Mouse (Mus musculus) ES-E14 (cell line): ENCODE measurements around the gene Arhgap24.

Experiments used
- CHD2 ChIP-seq: IDR thresholded peaks from 2 replicates; pipeline ENCODE4 v1.6.1; 2014; ENCODE audit warnings: mild to moderate bottlenecking, low read depth, low read length, inconsistent platforms
- HCFC1 ChIP-seq: IDR thresholded peaks from 2 replicates; pipeline ENCODE4 v1.6.1; 2012; ENCODE audit warnings: low read length, inconsistent platforms, borderline replicate concordance; ENCODE audit not compliant: insufficient read depth
- MAFK ChIP-seq: IDR thresholded peaks from 2 replicates; pipeline ENCODE4 v1.6.1; 2014; ENCODE audit warnings: mild to moderate bottlenecking, low read depth, low read length, inconsistent platforms; ENCODE audit not compliant: insufficient read depth
- ZC3H11A ChIP-seq: IDR thresholded peaks from 2 replicates; pipeline ENCODE4 v1.6.1; 2012; ENCODE audit warnings: low read depth, mild to moderate bottlenecking, inconsistent platforms, low read length, borderline replicate concordance
- ZNF384 ChIP-seq: IDR thresholded peaks from 2 replicates; pipeline ENCODE4 v1.6.1; 2012; ENCODE audit warnings: low read depth, low read length, inconsistent platforms

DNA sequence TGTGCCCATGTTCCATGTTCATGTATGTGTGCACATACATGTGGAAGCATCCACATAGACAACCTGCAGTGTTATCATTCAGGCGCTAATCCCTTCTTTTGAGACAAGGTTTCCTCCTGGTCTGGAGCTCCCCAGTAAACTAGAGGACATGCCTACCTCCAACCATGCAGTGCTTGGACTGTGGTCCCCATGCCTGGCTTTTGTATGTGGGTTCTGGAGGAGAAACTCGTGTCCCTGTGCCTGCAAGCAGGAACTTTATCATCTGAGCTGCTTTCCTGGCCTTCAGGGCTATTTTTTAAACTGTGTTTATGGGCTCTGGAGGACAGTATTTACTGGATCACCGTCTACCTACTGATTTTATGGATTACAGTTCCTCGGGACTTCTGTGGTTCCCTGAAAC is 262.9 kb downstream of the Arhgap24 start:
- TF ChIP-seq ZC3H11A (no peak), ZNF384 (no peak), MAFK (no peak), CHD2 (no peak), HCFC1 (no peak)
